Mouse (Mus musculus) heart, embryonic 15.5 days (tissue): ENCODE data around the gene Lsm2. TPM values are rescaled to one million over a fixed set of nuclear protein-coding genes. Genes with fewer than 3 reads are reported as not detected.
A peak's percentile ranks its signal among the peaks of the same experiment; 100 is the strongest.

Experiments
- ATAC-seq: fragments of 200-750 bp; cut with Nextera tagmentation; replicated peaks from 2 replicates; pipeline ENCODE4 v1.8.0; 2017; ENCODE audit warnings: low read depth, moderate TSS enrichment; ENCODE audit not compliant: insufficient number of reproducible peaks, insufficient read depth, low FRiP score
- H3K27ac ChIP-seq: fragments of 300-500 bp; sonication (generic); 2 replicates; pipeline ENCODE4 v1.5.1; 2015; ENCODE audit warnings: mild to moderate bottlenecking, inconsistent platforms
- H3K27me3 ChIP-seq: fragments of 300-500 bp; sonication (generic); 2 replicates; pipeline ENCODE4 v1.6.1; 2015; ENCODE audit warnings: inconsistent platforms
- H3K36me3 ChIP-seq: fragments of 300-500 bp; sonication (generic); 2 replicates; pipeline ENCODE4 v1.6.1; 2015; ENCODE audit warnings: mild to moderate bottlenecking, inconsistent platforms
- H3K4me1 ChIP-seq: fragments of 300-500 bp; sonication (generic); replicated peaks from 2 replicates; pipeline ENCODE4 v1.6.1; 2015; ENCODE audit warnings: inconsistent platforms
- H3K4me2 ChIP-seq: fragments of 300-500 bp; sonication (generic); 2 replicates; pipeline ENCODE4 v1.6.1; 2015; ENCODE audit warnings: inconsistent platforms, mild to moderate bottlenecking, moderate library complexity
- H3K4me3 ChIP-seq: fragments of 300-500 bp; sonication (generic); 2 replicates; pipeline ENCODE4 v1.5.1; 2015; ENCODE audit warnings: mild to moderate bottlenecking, inconsistent platforms
- H3K9ac ChIP-seq: fragments of 300-500 bp; sonication (generic); 2 replicates; pipeline ENCODE4 v1.6.1; 2015; ENCODE audit warnings: mild to moderate bottlenecking, inconsistent platforms
- H3K9me3 ChIP-seq: fragments of 300-500 bp; sonication (generic); replicated peaks from 2 replicates; pipeline ENCODE4 v1.6.1; 2016; ENCODE audit warnings: inconsistent platforms
- WGBS: fragments of 180-500 bp; shearing (Covaris S2); methylation state at CpG from one replicate; pipeline ENCODE4 v1.1.7; 2015; ENCODE audit warnings: mixed read lengths; 5-methylcytosine and 5-hydroxymethylcytosine counted together
- polyA plus RNA-seq: library from polyadenylated mRNA; unstranded; fragments of >200 nt; fragmentation: Nextera tagmentation; extraction: Ambion mirVana; gene quantifications from 2 replicates; pipeline ENCODE4 v1.2.1, GENCODE M21; 2015

Lsm2 gene
- polyA plus RNA-seq, 1 experiment from 2014 or later, result 116 TPM

DNA sequence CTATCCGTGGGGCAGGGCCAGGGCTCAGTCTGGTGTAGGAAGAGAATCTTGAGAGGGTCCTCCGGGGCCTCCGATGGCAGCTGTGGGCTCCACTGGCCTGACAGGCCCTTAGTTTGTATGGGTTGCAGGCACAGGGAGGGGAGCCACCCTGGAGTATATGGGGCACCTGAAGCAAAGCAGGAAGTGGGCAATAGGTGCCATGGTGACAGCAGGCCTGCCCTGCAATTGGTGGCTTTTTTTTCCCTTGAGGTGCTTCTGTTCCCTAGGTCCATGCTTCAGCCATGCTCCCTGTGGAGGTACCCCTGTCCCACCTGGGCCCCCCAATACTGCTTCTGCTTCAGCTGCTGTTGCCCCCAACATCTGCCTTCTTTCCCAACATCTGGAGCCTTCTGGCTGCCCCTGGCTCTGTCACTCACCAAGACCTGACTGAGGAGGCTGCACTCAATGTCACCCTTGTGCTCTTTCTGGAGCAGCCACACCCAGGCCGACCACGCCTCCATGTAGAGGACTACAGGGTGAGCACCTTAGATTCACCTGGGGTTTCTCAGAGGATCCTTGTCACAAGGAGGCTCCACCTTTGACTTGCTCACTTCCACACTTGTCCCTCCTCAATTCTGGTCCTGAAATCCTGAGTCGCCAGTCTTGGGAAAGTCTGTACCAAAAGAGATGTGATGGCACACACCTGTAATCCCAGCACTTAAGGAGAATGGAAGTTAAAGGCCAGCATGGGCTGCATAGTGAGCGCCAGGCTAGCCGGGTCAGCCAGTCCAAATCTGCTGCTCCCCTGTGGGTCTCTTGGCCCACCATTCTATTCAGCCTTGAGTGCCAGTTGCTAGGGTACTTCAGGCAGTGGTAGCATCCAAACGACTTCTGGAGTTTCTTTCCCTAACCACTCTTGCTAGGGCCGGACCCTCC is 35.4 kb downstream of the Lsm2 start:
- no peaks in the 10 kb centered on the region for H3K9me3 ChIP-seq
- 77% methylated on average over 10 of the region's 10 CpGs for WGBS
- H3K4me2 ChIP-seq, result no peak overlapping the region
- H3K4me3 ChIP-seq, result no peak overlapping the region
- 0 out of 2 replicates have a peak overlapping the region, but pooled peaks have one; percentile 13 for H3K27ac ChIP-seq
- H3K4me1 ChIP-seq, result peaks cover 24% of the 10 kb centered on the region
- peaks cover 37% of the 10 kb centered on the region for H3K36me3 ChIP-seq
- peak overlapping the region; percentile 37; the same call in 1 of the 2 replicates for H3K9ac ChIP-seq
- H3K27me3 ChIP-seq, result no peaks in the 10 kb centered on the region
- ATAC-seq, result no peak

DNA sequence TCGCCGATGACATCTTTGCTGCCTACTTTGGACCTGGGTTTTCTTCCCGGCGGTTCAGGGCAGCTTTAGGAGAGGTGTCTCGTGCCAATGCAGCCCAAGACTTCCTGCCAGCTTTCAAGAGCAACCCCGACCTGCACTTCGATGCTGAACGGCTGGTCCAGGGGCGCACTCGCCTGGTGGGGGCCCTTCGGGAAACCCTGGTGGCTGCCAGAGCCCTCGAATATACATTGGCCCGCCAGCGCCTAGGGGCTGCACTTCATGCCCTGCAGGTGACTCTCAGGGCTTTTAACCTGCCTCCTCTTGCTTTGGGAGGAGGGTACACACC is 36.0 kb downstream of the Lsm2 start:
- ATAC-seq, result no peak
- no peak overlapping the region for H3K9ac ChIP-seq
- no peaks in the 10 kb centered on the region for H3K27me3 ChIP-seq
- no peak overlapping the region for H3K4me2 ChIP-seq
- H3K36me3 ChIP-seq, result peaks cover 30% of the 10 kb centered on the region
- no peaks in the 10 kb centered on the region for H3K9me3 ChIP-seq
- WGBS, result 67% methylated on average over 14 of the region's 14 CpGs
- H3K27ac ChIP-seq, result no peak overlapping the region
- no peak overlapping the region for H3K4me3 ChIP-seq
- H3K4me1 ChIP-seq, result peaks cover 25% of the 10 kb centered on the region

DNA sequence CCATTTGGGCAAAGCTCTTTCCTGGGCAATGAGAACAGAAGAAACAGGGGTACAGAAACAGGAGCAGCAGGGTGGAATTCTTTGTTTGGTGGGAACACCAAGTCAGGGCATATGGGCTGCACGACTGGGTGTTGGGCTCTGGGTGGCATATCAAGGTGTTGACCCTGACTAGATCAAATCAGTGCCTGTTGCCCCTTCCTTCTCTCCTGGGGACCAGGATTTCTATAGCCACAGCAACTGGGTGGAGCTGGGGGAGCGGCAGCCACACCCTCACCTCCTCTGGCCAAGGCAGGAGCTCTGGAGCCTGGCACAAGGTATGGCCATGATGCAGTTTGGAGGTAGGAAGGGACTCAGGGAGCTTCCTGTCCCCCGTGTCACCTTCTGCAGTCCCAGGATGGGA is 36.5 kb downstream of the Lsm2 start:
- H3K9ac ChIP-seq, result no peak overlapping the region
- no peaks in the 10 kb centered on the region for H3K9me3 ChIP-seq
- ATAC-seq, result no peak
- peaks cover 25% of the 10 kb centered on the region for H3K36me3 ChIP-seq
- no peak overlapping the region for H3K4me2 ChIP-seq
- 77% methylated on average over 3 of the region's 3 CpGs for WGBS
- peaks cover 27% of the 10 kb centered on the region for H3K4me1 ChIP-seq
- H3K27me3 ChIP-seq, result no peaks in the 10 kb centered on the region
- no peak overlapping the region for H3K4me3 ChIP-seq
- no peak overlapping the region for H3K27ac ChIP-seq

DNA sequence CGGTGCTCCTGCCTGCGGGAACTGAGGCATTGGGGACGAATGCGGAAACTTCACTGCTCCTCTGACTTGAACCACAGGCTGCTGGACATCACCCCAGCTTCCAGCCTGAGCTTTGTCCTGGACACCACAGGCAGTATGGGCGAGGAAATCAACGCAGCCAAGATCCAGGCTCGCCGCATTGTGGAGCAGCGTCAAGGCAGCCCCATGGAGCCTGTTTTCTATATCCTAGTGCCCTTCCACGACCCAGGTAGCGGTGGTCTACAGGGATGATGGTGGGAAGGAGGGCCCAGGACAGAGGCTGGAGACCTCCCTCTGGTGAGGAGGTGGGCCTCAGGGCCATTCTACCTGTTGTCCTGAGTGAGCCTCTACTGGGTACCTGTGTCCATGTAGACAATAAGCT is 38.2 kb downstream of the Lsm2 start:
- Histone ChIP-seq H3K4me2 (no peak overlapping the region), H3K36me3 (peaks cover 8% of the 10 kb centered on the region), H3K27me3 (no peaks in the 10 kb centered on the region), H3K27ac (no peak overlapping the region), H3K9me3 (no peaks in the 10 kb centered on the region), H3K9ac (no peak overlapping the region), H3K4me1 (peaks cover 40% of the 10 kb centered on the region), H3K4me3 (no peak overlapping the region)
- 79% methylated on average over 11 of the region's 11 CpGs for WGBS
- no peak for ATAC-seq

DNA sequence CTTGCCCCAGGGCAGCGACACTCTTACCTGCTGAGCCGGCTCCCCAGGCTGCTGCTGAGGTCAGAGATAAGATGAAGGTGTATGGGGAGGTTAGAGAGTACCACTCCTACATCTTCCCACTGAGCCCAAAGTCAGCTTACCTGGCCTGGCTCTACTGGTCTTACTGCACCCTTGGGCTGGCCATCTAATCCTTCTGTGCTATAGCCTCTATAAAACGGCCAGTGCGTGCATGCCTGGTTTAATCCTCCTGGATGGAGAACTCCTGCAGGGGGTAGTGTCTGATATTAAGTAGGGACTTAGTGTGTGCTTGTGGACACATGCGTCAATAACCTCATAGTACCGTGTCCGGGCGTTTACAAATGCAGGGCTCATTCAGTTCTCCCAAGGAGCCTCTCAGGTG is 38.9 kb downstream of the Lsm2 start:
- ATAC-seq, result no peak
- WGBS, result 86% methylated on average over 8 of the region's 8 CpGs
- H3K9me3 ChIP-seq, result no peaks in the 10 kb centered on the region
- H3K4me1 ChIP-seq, result peaks cover 41% of the 10 kb centered on the region
- no peak overlapping the region for H3K4me2 ChIP-seq
- H3K27me3 ChIP-seq, result no peaks in the 10 kb centered on the region
- H3K4me3 ChIP-seq, result no peak overlapping the region
- H3K27ac ChIP-seq, result no peak overlapping the region
- H3K36me3 ChIP-seq, result peaks cover 2% of the 10 kb centered on the region; the same call in 1 of the 2 replicates
- H3K9ac ChIP-seq, result no peak overlapping the region

DNA sequence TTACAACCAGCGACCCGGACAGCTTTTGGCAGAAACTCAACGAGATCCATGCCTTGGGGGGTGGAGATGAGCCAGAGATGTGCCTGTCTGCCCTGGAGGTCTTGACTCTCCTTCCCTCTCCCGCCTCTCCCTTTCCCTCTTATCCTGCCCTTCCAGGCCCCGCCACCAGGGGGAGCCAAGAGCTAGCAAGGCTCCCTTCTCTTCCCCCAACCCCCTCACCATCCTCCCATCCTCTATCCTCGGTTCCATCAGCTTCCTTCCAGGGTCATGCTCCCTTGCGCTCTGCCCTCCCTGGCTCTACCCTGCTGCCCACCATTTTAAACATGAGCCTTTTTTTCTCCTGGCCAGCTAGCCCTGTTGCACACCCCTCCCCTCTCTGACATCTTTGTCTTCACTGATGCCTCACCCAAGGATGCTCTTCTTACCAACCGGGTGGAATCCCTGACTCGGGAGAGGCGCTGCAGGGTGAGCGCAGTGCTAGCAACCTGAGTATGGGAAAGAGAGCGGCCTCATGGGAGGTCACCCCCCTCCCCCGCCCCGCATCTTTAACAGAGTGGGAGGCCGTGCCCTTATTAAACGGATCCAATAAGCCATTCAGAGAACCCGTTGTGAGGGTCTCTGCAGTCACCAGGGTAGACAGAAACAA is 39.6 kb downstream of the Lsm2 start:
- Histone ChIP-seq H3K27me3 (no peaks in the 10 kb centered on the region), H3K36me3 (no peaks in the 10 kb centered on the region), H3K4me1 (peaks cover 35% of the 10 kb centered on the region), H3K9me3 (no peaks in the 10 kb centered on the region), H3K9ac (no peak overlapping the region), H3K27ac (peak overlapping the region; percentile 79), H3K4me2 (peak overlapping the region; percentile 42), H3K4me3 (0 out of 2 replicates have a peak overlapping the region, but pooled peaks have one; percentile 6)
- 10% methylated on average over 17 of the region's 17 CpGs for WGBS
- peak; percentile 27 for ATAC-seq

DNA sequence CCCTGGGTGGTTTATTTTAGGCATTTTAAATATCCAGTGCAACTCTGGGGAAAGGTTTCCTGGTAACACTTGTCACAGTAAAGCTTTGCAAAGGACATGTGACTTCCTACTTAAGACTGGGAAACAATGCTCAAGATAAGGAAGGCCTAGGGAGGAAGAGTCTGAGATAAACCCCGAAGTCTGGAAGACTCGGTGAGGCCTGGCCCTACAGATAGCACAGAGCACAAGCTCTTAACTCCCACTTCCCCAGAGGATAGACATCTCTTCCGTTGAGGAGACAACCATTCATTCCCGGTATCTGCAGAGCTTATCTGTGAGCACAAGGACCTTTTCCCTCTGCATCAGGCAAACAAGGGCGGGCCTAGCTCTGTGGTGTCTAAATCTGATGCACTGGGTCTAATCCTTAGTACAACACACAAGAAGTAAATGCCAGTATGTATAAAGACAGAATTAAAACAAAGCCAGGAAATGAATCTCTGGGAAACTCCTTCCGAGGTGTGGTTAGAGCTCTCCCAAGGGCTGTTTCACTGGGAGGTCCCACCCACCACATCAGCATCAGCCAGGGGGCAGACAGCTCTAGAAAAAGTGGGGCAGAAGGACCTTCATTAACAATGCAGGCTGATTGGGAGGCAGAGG is 40.3 kb downstream of the Lsm2 start:
- H3K9ac ChIP-seq, result no peak overlapping the region
- ATAC-seq, result peak; percentile 79

DNA sequence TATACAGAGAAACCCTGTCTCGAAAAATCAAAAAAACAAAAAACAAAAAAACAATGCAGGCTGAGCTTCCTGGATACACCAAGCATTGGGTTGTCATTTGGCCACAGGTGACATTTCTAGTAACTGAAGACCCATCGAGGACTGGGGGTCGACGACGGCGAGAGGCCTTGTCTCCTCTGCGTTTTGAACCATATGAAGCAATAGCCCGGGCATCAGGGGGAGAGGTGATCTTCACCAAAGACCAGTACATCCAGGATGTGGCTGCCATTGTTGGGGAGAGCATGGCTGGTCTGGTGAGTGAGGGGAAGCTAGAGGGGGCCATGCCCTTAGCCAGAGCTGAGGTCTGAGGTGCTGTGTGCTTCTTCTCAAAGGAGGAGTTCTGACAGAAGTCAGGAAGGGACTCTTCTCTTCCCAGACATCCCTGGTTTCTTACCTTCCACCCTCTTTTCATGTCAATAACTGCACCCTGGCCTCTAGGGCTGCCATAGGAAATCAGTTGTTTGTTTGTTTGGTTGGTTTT is 40.9 kb downstream of the Lsm2 start:
- WGBS, result 89% methylated on average over 8 of the region's 8 CpGs
- no peak overlapping the region for H3K4me2 ChIP-seq
- H3K4me1 ChIP-seq, result peaks cover 36% of the 10 kb centered on the region
- H3K27ac ChIP-seq, result peak overlapping the region; percentile 79
- no peaks in the 10 kb centered on the region for H3K27me3 ChIP-seq
- no peaks in the 10 kb centered on the region for H3K36me3 ChIP-seq
- no peak for ATAC-seq
- no peak overlapping the region for H3K9ac ChIP-seq
- no peak overlapping the region for H3K4me3 ChIP-seq
- no peaks in the 10 kb centered on the region for H3K9me3 ChIP-seq

More for the DNA sequence above, 40.3 kb downstream of the Lsm2 start:
- H3K27ac ChIP-seq, result peak overlapping the region; percentile 79
- H3K4me3 ChIP-seq, result no peak overlapping the region
- H3K27me3 ChIP-seq, result no peaks in the 10 kb centered on the region
- H3K36me3 ChIP-seq, result no peaks in the 10 kb centered on the region
- H3K4me1 ChIP-seq, result peaks cover 32% of the 10 kb centered on the region
- 19% methylated on average over 6 of the region's 6 CpGs for WGBS
- H3K9me3 ChIP-seq, result no peaks in the 10 kb centered on the region
- peak overlapping the region; percentile 42; the same call in 1 of the 2 replicates for H3K4me2 ChIP-seq

DNA sequence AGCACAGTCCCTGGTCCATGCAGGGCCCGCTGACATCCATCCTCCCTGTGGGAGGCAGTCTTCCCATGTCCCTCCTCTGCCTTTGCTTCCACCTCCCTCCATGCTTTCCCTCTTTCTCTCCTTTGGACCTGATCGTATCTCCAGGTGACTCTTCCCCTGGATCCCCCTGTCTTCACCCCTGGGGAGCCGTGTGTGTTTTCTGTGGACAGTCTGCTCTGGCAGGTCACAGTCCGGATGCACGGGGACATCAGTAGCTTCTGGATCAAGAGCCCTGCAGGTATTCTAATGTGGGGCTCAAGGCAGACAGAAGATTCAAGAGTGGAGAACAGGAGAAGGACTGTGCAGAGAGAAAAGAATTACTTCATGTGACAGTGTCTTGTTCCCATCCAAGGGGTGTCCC is 41.6 kb downstream of the Lsm2 start:
- Histone ChIP-seq H3K4me1 (peaks cover 39% of the 10 kb centered on the region), H3K27ac (peak overlapping the region; percentile 79; the same call in 1 of the 2 replicates), H3K9ac (no peak overlapping the region), H3K27me3 (no peaks in the 10 kb centered on the region), H3K4me2 (no peak overlapping the region), H3K9me3 (no peaks in the 10 kb centered on the region), H3K4me3 (no peak overlapping the region), H3K36me3 (no peaks in the 10 kb centered on the region)
- no peak for ATAC-seq
- 83% methylated on average over 5 of the region's 5 CpGs for WGBS

DNA sequence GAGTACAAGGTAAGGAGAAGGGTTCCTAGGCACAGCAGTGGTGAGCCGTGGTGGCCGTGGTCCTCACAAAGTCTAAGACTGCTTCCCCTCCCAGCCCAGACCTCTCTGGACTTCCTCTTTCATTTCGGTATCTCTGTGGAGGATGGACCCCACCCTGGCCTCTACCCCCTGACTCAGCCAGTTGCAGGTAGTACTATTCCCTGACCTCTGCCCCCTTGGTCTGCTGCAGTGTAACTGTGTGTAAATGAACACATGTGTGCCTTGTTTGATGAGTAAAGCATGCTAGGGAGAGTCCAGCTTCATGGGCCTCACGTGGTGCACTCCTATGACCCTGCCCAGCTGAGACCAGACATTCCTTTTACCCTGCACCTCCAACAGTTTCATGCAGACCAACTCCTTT is 42.1 kb downstream of the Lsm2 start:
- Histone ChIP-seq H3K9me3 (no peaks in the 10 kb centered on the region), H3K4me1 (peaks cover 39% of the 10 kb centered on the region), H3K4me2 (no peak overlapping the region), H3K9ac (no peak overlapping the region), H3K27me3 (no peaks in the 10 kb centered on the region), H3K4me3 (no peak overlapping the region), H3K27ac (0 out of 2 replicates have a peak overlapping the region, but pooled peaks have one; percentile 79), H3K36me3 (no peaks in the 10 kb centered on the region)
- no peak for ATAC-seq
- WGBS, result 56% methylated on average over 4 of the region's 4 CpGs

DNA sequence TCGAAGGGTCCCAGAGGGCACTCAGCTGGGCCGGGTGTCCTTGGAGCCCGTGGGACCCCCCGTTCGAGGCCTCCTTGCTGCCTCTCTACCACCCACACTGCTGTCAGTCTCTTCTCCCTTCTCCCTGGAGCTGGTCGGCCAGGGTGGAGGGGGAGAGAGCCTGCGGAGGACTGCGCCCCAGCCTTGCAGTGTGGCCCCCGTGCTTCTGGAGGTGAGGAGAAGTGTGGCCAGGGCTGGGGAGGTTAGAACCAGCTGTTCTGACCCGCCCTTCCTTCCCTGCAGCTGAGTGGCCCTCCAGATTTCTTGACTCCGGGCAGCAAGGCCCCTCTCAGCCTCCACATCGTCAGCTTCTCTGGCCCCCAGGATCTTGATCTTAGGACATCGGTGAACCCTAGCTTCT is 42.6 kb downstream of the Lsm2 start:
- Histone ChIP-seq H3K9ac (peak overlapping the region; percentile 12; the same call in 1 of the 2 replicates), H3K27me3 (no peaks in the 10 kb centered on the region), H3K4me3 (no peak overlapping the region), H3K4me1 (peaks cover 39% of the 10 kb centered on the region), H3K27ac (0 out of 2 replicates have a peak overlapping the region, but pooled peaks have one; percentile 28), H3K4me2 (no peak overlapping the region), H3K36me3 (no peaks in the 10 kb centered on the region), H3K9me3 (no peaks in the 10 kb centered on the region)
- no peak for ATAC-seq
- 62% methylated on average over 13 of the region's 13 CpGs for WGBS
